Mouse (Mus musculus) retina, postnatal 7 days (tissue): ENCODE measurements around the gene Grin2b.

Experiments
- DNase-seq: peaks from one replicate; pipeline ENCODE4 v3.0.0-alpha.2; 2012; ENCODE audit warnings: low read depth, low spot score

Grin2b gene

GRCm38 (mm10) chr6:136100241-136100640 lies 73.1 kb downstream of the Grin2b start:
- DNase-seq: no peak

GRCm38 (mm10) chr6:136096269-136096668 lies 77.0 kb downstream of the Grin2b start:
- DNase-seq: no peak

- DNase-seq: no peak
Measured at GRCm38 (mm10) chr6:136079991-136080734, 93.1 kb downstream of the Grin2b start.

- no peak for DNase-seq
Measured at GRCm38 (mm10) chr6:136072326-136073054, 100.8 kb downstream of the Grin2b start.

- no peak for DNase-seq
Measured at GRCm38 (mm10) chr6:136070101-136070500, 103.2 kb downstream of the Grin2b start.

GRCm38 (mm10) chr6:136053346-136053745 lies 120.0 kb downstream of the Grin2b start:
- no peak for DNase-seq

GRCm38 (mm10) chr6:136050346-136050745 lies 123.0 kb downstream of the Grin2b start:
- DNase-seq: no peak

GRCm38 (mm10) chr6:136048084-136048483 lies 125.2 kb downstream of the Grin2b start:
- DNase-seq: no peak

GRCm38 (mm10) chr6:136046091-136046490 lies 127.2 kb downstream of the Grin2b start:
- DNase-seq: no peak

- DNase-seq: no peak
Measured at GRCm38 (mm10) chr6:136044461-136044860, 128.8 kb downstream of the Grin2b start.

GRCm38 (mm10) chr6:136042375-136042774 lies 130.9 kb downstream of the Grin2b start:
- DNase-seq: no peak

GRCm38 (mm10) chr6:136041821-136042220 lies 131.5 kb downstream of the Grin2b start:
- DNase-seq: no peak

GRCm38 (mm10) chr6:136040931-136041330 lies 132.4 kb downstream of the Grin2b start:
- no peak for DNase-seq

- DNase-seq: no peak
Measured at GRCm38 (mm10) chr6:136029235-136029939, 143.9 kb downstream of the Grin2b start.

GRCm38 (mm10) chr6:136026936-136027335 lies 146.4 kb downstream of the Grin2b start:
- DNase-seq: no peak

GRCm38 (mm10) chr6:136025801-136026200 lies 147.5 kb downstream of the Grin2b start:
- no peak for DNase-seq

GRCm38 (mm10) chr6:136020460-136020859 lies 152.9 kb downstream of the Grin2b start:
- no peak for DNase-seq

GRCm38 (mm10) chr6:136018962-136019361 lies 154.3 kb downstream of the Grin2b start:
- DNase-seq: no peak

- DNase-seq: no peak
Measured at GRCm38 (mm10) chr6:136013556-136014380, 159.5 kb downstream of the Grin2b start.

- DNase-seq: no peak
Measured at GRCm38 (mm10) chr6:136011533-136011932, 161.8 kb downstream of the Grin2b start.

GRCm38 (mm10) chr6:136011038-136011311 lies 162.3 kb downstream of the Grin2b start:
- no peak for DNase-seq
